Mouse (Mus musculus) naive thymus-derived CD4-positive, alpha-beta T cell, adult 5 months (primary cell): Measurements from ENCODE around the gene Hdac6. TPM values are rescaled to one million over a fixed set of nuclear protein-coding genes. Genes with fewer than 3 reads are reported as not detected.

Experiments used
- polyA plus RNA-seq: library from polyadenylated mRNA; unstranded; fragments of 100-300 nt; shearing (Covaris generic); gene quantifications from one replicate; pipeline ENCODE4 v1.2.1, GENCODE M21; 2017

Gene Hdac6
- 11.6 TPM for polyA plus RNA-seq

GRCm38 (mm10) chrX:7947108-7947899, at the start of gene Hdac6:
TSS of gene Hdac6 (minus strand) at chrX:7947889.

GRCm38 (mm10) chrX:7977892-7978291, 30.2 kb upstream of the Hdac6 start, which contains the start of gene Gata1:
TSS of gene Gata1 (minus strand) at chrX:7978071.

GRCm38 (mm10) chrX:7928270-7928790, 19.4 kb downstream of the Hdac6 start, which contains the start of gene Eras:
TSS of gene Eras (minus strand) at chrX:7928607.

GRCm38 (mm10) chrX:7919601-7920383, 27.9 kb downstream of the Hdac6 start, which contains the start of gene Pcsk1n:
TSS of gene Pcsk1n (plus strand) at chrX:7919822.

GRCm38 (mm10) chrX:7909242-7909641, 38.4 kb downstream of the Hdac6 start, which contains the start of gene Gm10490:
TSS of gene Gm10490 (plus strand) at chrX:7909542.

GRCm38 (mm10) chrX:7907735-7908134, 40.0 kb downstream of the Hdac6 start, which contains the start of gene Gm10491:
TSS of gene Gm10491 (minus strand) at chrX:7907835.

GRCm38 (mm10) chrX:7898880-7899874, 48.5 kb downstream of the Hdac6 start, which contains the start of the genes Pqbp1 and Timm17b:
TSS of gene Pqbp1 (minus strand) at chrX:7899269.
TSS of gene Timm17b (plus strand) at chrX:7899357.

GRCm38 (mm10) chrX:7883841-7884567, 63.7 kb downstream of the Hdac6 start, which contains the start of gene Slc35a2:
TSS of gene Slc35a2 (plus strand) at chrX:7884028.

Other genes starting within 250 kb of the Hdac6 start
- 172 TPM for gene Wdr45, start 233.6 kb downstream of the Hdac6 start, polyA plus RNA-seq
- gene Gm45208, start 225.6 kb downstream of the Hdac6 start, polyA plus RNA-seq = not detected
- gene Praf2, start 219.4 kb downstream of the Hdac6 start, polyA plus RNA-seq = 19.5 TPM
- gene Ccdc120, start 197.0 kb downstream of the Hdac6 start, polyA plus RNA-seq = not detected
- 42.5 TPM for gene Tfe3, start 185.3 kb downstream of the Hdac6 start, polyA plus RNA-seq
- gene Gripap1, start 158.1 kb downstream of the Hdac6 start, polyA plus RNA-seq = 145 TPM
- 0.26 TPM for gene Kcnd1, start 125.6 kb downstream of the Hdac6 start, polyA plus RNA-seq
- 239 TPM for gene Otud5, start 106.5 kb downstream of the Hdac6 start, polyA plus RNA-seq
- 165 TPM for gene Pim2, start 69.6 kb downstream of the Hdac6 start, polyA plus RNA-seq
- 35.6 TPM for gene Slc35a2, start 63.9 kb downstream of the Hdac6 start, polyA plus RNA-seq
- gene Pqbp1, start 48.6 kb downstream of the Hdac6 start, polyA plus RNA-seq = 191 TPM
- gene Timm17b, start 48.5 kb downstream of the Hdac6 start, polyA plus RNA-seq = 88.6 TPM
- not detected for gene Gm10491, start 40.1 kb downstream of the Hdac6 start, polyA plus RNA-seq
- not detected for gene Gm10490, start 38.3 kb downstream of the Hdac6 start, polyA plus RNA-seq
- not detected for gene Pcsk1n, start 28.1 kb downstream of the Hdac6 start, polyA plus RNA-seq
- not detected for gene Eras, start 19.3 kb downstream of the Hdac6 start, polyA plus RNA-seq
- gene Gata1, start 30.2 kb upstream of the Hdac6 start, polyA plus RNA-seq = 3.3 TPM
- not detected for gene Glod5, start 70.6 kb upstream of the Hdac6 start, polyA plus RNA-seq
- 46.3 TPM for gene Suv39h1, start 126.9 kb upstream of the Hdac6 start, polyA plus RNA-seq
- gene Was, start 142.6 kb upstream of the Hdac6 start, polyA plus RNA-seq = 52.7 TPM
- 14.6 TPM for gene Wdr13, start 185.0 kb upstream of the Hdac6 start, polyA plus RNA-seq
- gene Rbm3, start 198.0 kb upstream of the Hdac6 start, polyA plus RNA-seq = 653 TPM
- gene Tbc1d25, start 228.3 kb upstream of the Hdac6 start, polyA plus RNA-seq = 35.1 TPM
- gene Ebp, start 245.6 kb upstream of the Hdac6 start, polyA plus RNA-seq = 67.6 TPM